Mouse (Mus musculus): ENCODE data around the gene Tmem119.

GRCm38 (mm10) chr5:113779569-113779968 is 20.7 kb downstream of the Tmem119 start:
- TF ChIP-seq POLR2A (IDR thresholded peaks at IDR 0.05; ENCODE audit: borderline replicate concordance, extremely low read depth, insufficient read depth, insufficient read length, poor library complexity, severe bottlenecking), result no peak
- no peak for TF ChIP-seq CTCF (IDR thresholded peaks at IDR 0.05; ENCODE audit: borderline replicate concordance, extremely low read depth, insufficient read depth, insufficient read length)

Measured in brain, embryonic 14.5 days (tissue).